Mouse (Mus musculus): ENCODE results near the gene Il18bp. TPM values are rescaled to one million over a fixed set of nuclear protein-coding genes. Genes with fewer than 3 reads are reported as not detected.
"Not testable (repeated sequence)": the region's sequence is repeated elsewhere in the genome, so short reads cannot be mapped to it uniquely, and the experiment has no call there.

The Il18bp gene
- polyA plus RNA-seq (2021), result 2.4 TPM

DNA sequence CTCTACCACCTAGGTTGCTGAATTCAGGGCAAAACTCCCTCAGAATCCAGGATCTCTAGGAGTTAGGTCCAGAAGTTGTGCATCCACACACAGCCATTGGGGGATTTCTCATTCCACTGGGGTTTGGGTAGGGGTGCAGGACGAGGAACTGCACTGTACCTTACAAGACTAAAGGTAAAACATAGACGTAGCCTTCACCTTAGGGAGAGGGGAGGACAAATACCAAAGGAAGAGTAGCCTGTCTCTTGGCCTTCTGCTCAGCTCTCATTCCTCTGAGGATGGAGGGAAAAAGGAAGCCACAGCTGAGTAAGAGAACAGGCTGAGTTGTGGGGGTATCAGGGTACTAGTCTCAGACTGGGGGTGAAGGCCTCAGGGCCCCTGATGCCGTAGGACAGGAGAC lies at the start of gene Il18bp:
TSS of gene Il18bp (minus strand) at position 101 of the 400 bp plus-strand sequence.
- CTCF ChIA-PET, result interaction anchor here (2.9 kb wide), 1 partner anchor 20 kb away, joined by 10 read pairs; no protein-coding TSS in a partner anchor
- POLR2A ChIA-PET, result no interaction called here
- no peak for TF ChIP-seq CTCF (IDR thresholded peaks at IDR 0.05)
- no peak for DNase-seq (ENCODE audit: low read depth, low spot score)
- no peaks in the 10 kb centered on the region for H3K27me3 ChIP-seq
- in situ Hi-C loops (cut with MboI; ENCODE audit: low pct_unique_long_range_greater_than_20kb), result no loop called here
- ATAC-seq, result no peak

DNA sequence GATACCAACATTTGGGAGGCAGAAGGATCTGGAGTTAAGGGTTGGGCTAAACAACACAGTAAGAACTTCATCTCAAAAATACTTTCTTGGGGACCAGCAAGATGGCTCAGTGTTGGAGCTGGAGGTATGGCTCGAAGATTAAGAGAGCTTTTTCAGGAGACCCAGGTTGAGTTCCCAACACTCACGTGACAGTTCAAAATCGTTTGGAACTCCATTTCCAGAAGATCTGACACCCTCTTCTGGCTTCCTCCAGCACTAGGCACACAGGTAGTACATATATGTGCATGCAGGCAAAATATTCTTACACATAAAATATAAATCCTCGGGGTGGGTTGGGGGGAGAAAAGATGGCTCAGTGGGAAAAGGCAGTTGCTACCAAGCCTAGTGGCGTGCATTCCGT lies 47.9 kb upstream of the Il18bp start:
- H3K27me3 ChIP-seq, result no peaks in the 10 kb centered on the region
- DNase-seq (ENCODE audit: low read depth, low spot score) (no peak), ATAC-seq (no peak)
- no peak for TF ChIP-seq CTCF (IDR thresholded peaks at IDR 0.05)
- in situ Hi-C loops (cut with MboI; ENCODE audit: low pct_unique_long_range_greater_than_20kb), result no loop called here
- CTCF ChIA-PET, result interaction anchor here (1.0 kb wide), 1 partner anchor 413 kb away, joined by 3 read pairs; no protein-coding TSS in a partner anchor
- POLR2A ChIA-PET, result interaction anchor here (0.9 kb wide), 1 partner anchor 10 kb away, joined by 4 read pairs; no protein-coding TSS in a partner anchor

GRCm38 (mm10) chr7:102065046-102065891 lies 46.8 kb upstream of the Il18bp start, which contains the start of the genes Rnf121, Xndc1 and Xntrpc:
Rnf121 (minus strand) TSS chr7:102065469.
Xndc1 (plus strand) TSS chr7:102065511.
Xntrpc (plus strand) TSS chr7:102065713.
- DNase-seq (ENCODE audit: low read depth, low spot score), result peak; percentile 64
- ChIA-PET POLR2A (interaction anchor here (0.9 kb wide), 1 partner anchor 9 kb away, joined by 4 read pairs; no protein-coding TSS in a partner anchor), CTCF (interaction anchor here (1.1 kb wide), 1 partner anchor 145 kb away, joined by 3 read pairs; no protein-coding TSS in a partner anchor)
- H3K27me3 ChIP-seq, result no peaks in the 10 kb centered on the region
- peak; percentile 96 for ATAC-seq
- no peak for TF ChIP-seq CTCF (IDR thresholded peaks at IDR 0.05)
- in situ Hi-C loops (cut with MboI; ENCODE audit: low pct_unique_long_range_greater_than_20kb), result no loop called here

DNA sequence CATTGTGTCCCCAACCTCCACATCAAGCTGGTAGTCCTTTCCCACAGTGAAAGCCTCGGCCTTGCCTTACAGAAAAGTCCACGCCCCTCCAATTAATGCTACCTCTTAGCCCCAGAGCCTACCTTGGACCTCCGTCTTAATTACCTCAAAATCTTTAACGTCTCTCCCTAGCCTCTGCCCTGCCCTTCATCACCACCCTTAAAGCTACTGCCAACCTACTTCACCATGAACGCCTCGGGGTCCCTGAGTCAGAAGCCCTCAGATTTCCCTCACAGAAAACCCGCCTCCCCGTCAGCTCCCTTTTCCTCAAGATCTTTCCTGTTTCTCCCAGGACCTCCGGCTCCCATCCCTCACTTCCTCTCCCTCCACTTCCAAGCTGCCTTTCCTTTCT lies 46.2 kb upstream of the Il18bp start:
- no peak for TF ChIP-seq CTCF (IDR thresholded peaks at IDR 0.05)
- CTCF ChIA-PET, result interaction anchor here (1.1 kb wide), 1 partner anchor 144 kb away, joined by 3 read pairs; no protein-coding TSS in a partner anchor
- ATAC-seq, result peak; percentile 4
- POLR2A ChIA-PET, result no interaction called here
- H3K27me3 ChIP-seq, result no peaks in the 10 kb centered on the region
- DNase-seq (ENCODE audit: low read depth, low spot score), result no peak
- in situ Hi-C loops (cut with MboI; ENCODE audit: low pct_unique_long_range_greater_than_20kb), result no loop called here

DNA sequence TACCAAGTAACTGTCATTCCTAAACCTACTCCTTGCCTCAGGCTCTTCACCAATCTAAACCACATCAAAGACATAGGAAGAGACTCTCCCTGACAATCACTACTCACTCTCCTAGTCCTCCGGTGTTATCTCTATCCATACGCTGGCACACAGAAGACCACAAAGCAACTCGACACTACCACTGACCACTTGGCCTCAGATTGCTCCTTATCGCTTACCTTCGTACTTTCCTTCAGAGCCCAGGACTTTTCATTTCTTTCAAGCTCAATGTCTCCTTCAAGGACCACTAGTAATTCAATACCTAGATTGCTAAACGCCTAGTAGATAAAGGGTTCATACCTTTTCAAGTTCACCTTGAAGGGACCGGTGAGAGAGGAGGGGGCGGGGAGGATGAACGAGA lies 45.4 kb upstream of the Il18bp start:
- no peak for DNase-seq (ENCODE audit: low read depth, low spot score)

GRCm38 (mm10) chr7:102062203-102062602 lies 43.7 kb upstream of the Il18bp start:
- in situ Hi-C loops (cut with MboI; ENCODE audit: low pct_unique_long_range_greater_than_20kb), result no loop called here
- CTCF ChIA-PET, result interaction anchor here (1.2 kb wide), 1 partner anchor 16 kb away, joined by 3 read pairs; no protein-coding TSS in a partner anchor
- no peak for TF ChIP-seq CTCF (IDR thresholded peaks at IDR 0.05)
- ATAC-seq (no peak), DNase-seq (ENCODE audit: low read depth, low spot score) (no peak)
- POLR2A ChIA-PET, result interaction anchor here (1.1 kb wide), 1 partner anchor 87 kb away, joined by 3 read pairs; no protein-coding TSS in a partner anchor
- H3K27me3 ChIP-seq, result no peaks in the 10 kb centered on the region

More for the DNA sequence above, 45.4 kb upstream of the Il18bp start:
- no peak for ATAC-seq
- TF ChIP-seq CTCF (IDR thresholded peaks at IDR 0.05), result no peak
- ChIA-PET CTCF (interaction anchor here (1.1 kb wide), 1 partner anchor 65 kb away, joined by 3 read pairs; no protein-coding TSS in a partner anchor), POLR2A (interaction anchor here (0.6 kb wide), 1 partner anchor 9 kb away, joined by 3 read pairs; no protein-coding TSS in a partner anchor)
- H3K27me3 ChIP-seq, result no peaks in the 10 kb centered on the region
- in situ Hi-C loops (cut with MboI; ENCODE audit: low pct_unique_long_range_greater_than_20kb), result no loop called here

- ChIA-PET CTCF (interaction anchor here (1.0 kb wide), 1 partner anchor 34 kb away, joined by 3 read pairs; no protein-coding TSS in a partner anchor), POLR2A (interaction anchor here (0.7 kb wide), 1 partner anchor 170 kb away, joined by 4 read pairs; no protein-coding TSS in a partner anchor)
- no peak for DNase-seq (ENCODE audit: low read depth, low spot score)
- H3K27me3 ChIP-seq, result no peaks in the 10 kb centered on the region
- in situ Hi-C loops (cut with MboI; ENCODE audit: low pct_unique_long_range_greater_than_20kb), result no loop called here
- TF ChIP-seq CTCF (IDR thresholded peaks at IDR 0.05), result no peak
- ATAC-seq, result no peak
These were observed 42.9 kb upstream of the Il18bp start for GRCm38 (mm10) chr7:102061353-102061752.

GRCm38 (mm10) chr7:102048524-102048923 lies 30.0 kb upstream of the Il18bp start:
- H3K27me3 ChIP-seq; DNase-seq (ENCODE audit: low read depth, low spot score); in situ Hi-C loops (cut with MboI; ENCODE audit: low pct_unique_long_range_greater_than_20kb); POLR2A ChIA-PET; CTCF ChIA-PET; ATAC-seq: not testable (repeated sequence)
- peak; percentile 45 for TF ChIP-seq CTCF (IDR thresholded peaks at IDR 0.05)

- ATAC-seq, result no peak
- TF ChIP-seq CTCF (IDR thresholded peaks at IDR 0.05), result no peak
- in situ Hi-C loops (cut with MboI; ENCODE audit: low pct_unique_long_range_greater_than_20kb), result no loop called here
These were observed 23.8 kb upstream of the Il18bp start for GRCm38 (mm10) chr7:102042314-102042713.

GRCm38 (mm10) chr7:102037318-102037717 lies 18.8 kb upstream of the Il18bp start:
- in situ Hi-C loops (cut with MboI; ENCODE audit: low pct_unique_long_range_greater_than_20kb), result no loop called here
- no peak for TF ChIP-seq CTCF (IDR thresholded peaks at IDR 0.05)
- H3K27me3 ChIP-seq, result no peaks in the 10 kb centered on the region
- no peak for DNase-seq (ENCODE audit: low read depth, low spot score)
- ATAC-seq, result no peak
- ChIA-PET POLR2A (interaction anchor here (0.7 kb wide), 1 partner anchor 363 kb away, joined by 4 read pairs; no protein-coding TSS in a partner anchor), CTCF (interaction anchor here (1.5 kb wide), 1 partner anchor 24 kb away, joined by 3 read pairs; no protein-coding TSS in a partner anchor)

More at GRCm38 (mm10) chr7:102042314-102042713, 23.8 kb upstream of the Il18bp start:
- H3K27me3 ChIP-seq, result no peaks in the 10 kb centered on the region
- ChIA-PET POLR2A (no interaction called here), CTCF (interaction anchor here (0.9 kb wide), 1 partner anchor 9 kb away, joined by 3 read pairs; no protein-coding TSS in a partner anchor)
- no peak for DNase-seq (ENCODE audit: low read depth, low spot score)

Data from Patski (cell line).